In the genomic region with DNA sequence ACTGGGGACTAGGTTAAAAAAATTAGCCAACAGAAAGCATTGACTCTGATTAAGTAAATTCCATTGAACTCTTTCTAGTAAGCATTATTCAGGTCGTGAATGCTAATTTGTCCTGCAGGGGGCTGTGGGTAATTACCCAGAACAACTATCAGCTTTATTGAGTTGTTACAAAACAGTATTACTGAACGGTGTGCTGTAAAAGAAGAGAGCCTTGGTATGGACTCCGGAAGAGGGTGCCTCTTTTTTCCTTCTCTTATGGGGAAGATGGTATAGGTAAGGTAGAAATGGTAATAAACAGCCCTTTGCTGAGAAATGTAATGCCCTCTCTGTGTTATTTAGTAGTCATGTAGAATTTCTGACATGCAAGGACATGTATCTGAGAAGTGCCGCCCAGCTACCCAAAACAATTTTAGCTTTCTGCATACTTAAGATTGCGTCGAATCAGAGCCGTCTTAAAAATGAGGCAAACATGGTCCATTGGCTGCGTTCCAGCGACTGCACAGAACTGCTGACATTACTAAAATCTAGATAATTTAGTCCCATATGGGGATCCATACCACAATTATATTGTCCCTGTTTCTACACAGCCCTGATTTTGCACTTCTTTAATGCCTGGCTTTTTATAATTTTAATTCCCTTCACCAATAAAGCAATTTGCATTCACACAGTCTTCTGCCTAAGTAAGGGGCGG, we compare ENCODE assay signal across 13 mouse cellular contexts.
DNase-seq lines count a peak whose midpoint lies in the region; ATAC-seq lines count a peak whose summit lies in the region.
"Had no signal": no experiment of that assay in that cellular context is flagged by ENCODE, and none has a peak within 500 bp of the region (broad histone marks: within the 10 kb centered on the region; RNA-seq: fewer than 3 reads in every experiment).

No protein-coding gene starts in this region.

- no peak overlapping the region for H3K4me2 ChIP-seq in intestine, embryonic 14.5 days (ENCODE audit: low read length)
- H3K4me2 ChIP-seq in intestine, embryonic 15.5 days (replicated peaks), result no peak overlapping the region
- H3K4me2 ChIP-seq in midbrain, embryonic 16.5 days (ENCODE audit: low read length), result peak overlapping the region; percentile 24; the same call in 1 of the 2 replicates
- H3K4me2 ChIP-seq in midbrain, embryonic 11.5 days, result no peak overlapping the region
- peak overlapping the region; percentile 40 for H3K4me2 ChIP-seq in forebrain, embryonic 13.5 days
- H3K4me2 ChIP-seq: heart, embryonic 15.5 days had no signal

- WGBS in intestine, embryonic 14.5 days, result 61% methylated on average over 10 of the region's 10 CpGs
- WGBS in intestine, embryonic 15.5 days, result 63% methylated on average over 10 of the region's 10 CpGs
- WGBS in midbrain, embryonic 16.5 days, result 47% methylated on average over 10 of the region's 10 CpGs
- WGBS in midbrain, embryonic 11.5 days, result 77% methylated on average over 10 of the region's 10 CpGs
- WGBS in forebrain, embryonic 13.5 days, result 30% methylated on average over 10 of the region's 10 CpGs

- no peaks in the 10 kb centered on the region for H3K4me1 ChIP-seq in intestine, embryonic 14.5 days (replicated peaks; ENCODE audit: control insufficient read depth, insufficient read depth, low read length)
- H3K4me1 ChIP-seq in intestine, embryonic 15.5 days (replicated peaks), result 0 out of 2 replicates have a peak, but pooled peaks cover 2% of the 10 kb centered on the region
- H3K4me1 ChIP-seq in midbrain, embryonic 16.5 days (ENCODE audit: control insufficient read depth, insufficient read depth, low read length), result peaks cover 6% of the 10 kb centered on the region; the same call in 1 of the 2 replicates
- peaks cover 2% of the 10 kb centered on the region for H3K4me1 ChIP-seq in midbrain, embryonic 11.5 days (ENCODE audit: control insufficient read depth, insufficient read depth, low read length)
- 0 out of 2 replicates have a peak, but pooled peaks cover 14% of the 10 kb centered on the region for H3K4me1 ChIP-seq in forebrain, embryonic 13.5 days

- no peaks in the 10 kb centered on the region for H3K9me3 ChIP-seq in intestine, embryonic 14.5 days (ENCODE audit: control insufficient read depth, low read length)
- no peaks in the 10 kb centered on the region for H3K9me3 ChIP-seq in intestine, embryonic 15.5 days
- no peaks in the 10 kb centered on the region for H3K9me3 ChIP-seq in midbrain, embryonic 16.5 days (replicated peaks; ENCODE audit: control insufficient read depth, low read length, poor library complexity, severe bottlenecking)
- no peaks in the 10 kb centered on the region for H3K9me3 ChIP-seq in midbrain, embryonic 11.5 days (ENCODE audit: control insufficient read depth, low read length)
- H3K9me3 ChIP-seq in forebrain, embryonic 13.5 days (replicated peaks), result no peaks in the 10 kb centered on the region
- H3K9me3 ChIP-seq: heart, embryonic 15.5 days had no signal

- no peak overlapping the region for H3K9ac ChIP-seq in intestine, embryonic 14.5 days (ENCODE audit: low read length)
- no peak overlapping the region for H3K9ac ChIP-seq in intestine, embryonic 15.5 days
- H3K9ac ChIP-seq in midbrain, embryonic 16.5 days (ENCODE audit: low read depth, low read length), result no peak overlapping the region
- no peak overlapping the region for H3K9ac ChIP-seq in midbrain, embryonic 11.5 days (ENCODE audit: low read length)
- no peak overlapping the region for H3K9ac ChIP-seq in forebrain, embryonic 13.5 days
- H3K9ac ChIP-seq: heart, embryonic 15.5 days; liver, embryonic 14.5 days had no signal

- H3K4me3 ChIP-seq in intestine, embryonic 14.5 days (ENCODE audit: low read depth, low read length), result no peak overlapping the region
- no peak overlapping the region for H3K4me3 ChIP-seq in intestine, embryonic 15.5 days (replicated peaks)
- H3K4me3 ChIP-seq in midbrain, embryonic 16.5 days (ENCODE audit: low read depth, low read length), result no peak overlapping the region
- H3K4me3 ChIP-seq in midbrain, embryonic 11.5 days (ENCODE audit: low read depth, low read length), result no peak overlapping the region
- no peak overlapping the region for H3K4me3 ChIP-seq in forebrain, embryonic 13.5 days
- H3K4me3 ChIP-seq: heart, embryonic 15.5 days had no signal

- DNase-seq in intestine, embryonic 14.5 days (ENCODE audit: low spot score), result peak; percentile 55
- DNase-seq in midbrain, embryonic 11.5 days (ENCODE audit: low spot score, missing footprints), result no peak
- no peak for DNase-seq in B cell, adult 2 months
- no peak for DNase-seq in gastrocnemius, adult 8-10 months (ENCODE audit: low spot score in 2 of 2)
- DNase-seq: cerebellum, adult 9-10 months; kidney, postnatal 14 days had no signal

- no peaks in the 10 kb centered on the region for H3K36me3 ChIP-seq in intestine, embryonic 14.5 days (ENCODE audit: control insufficient read depth, insufficient read depth, low read length)
- no peaks in the 10 kb centered on the region for H3K36me3 ChIP-seq in intestine, embryonic 15.5 days
- H3K36me3 ChIP-seq in midbrain, embryonic 16.5 days (ENCODE audit: control insufficient read depth, insufficient read depth, low read length), result no peaks in the 10 kb centered on the region
- no peaks in the 10 kb centered on the region for H3K36me3 ChIP-seq in midbrain, embryonic 11.5 days (ENCODE audit: control insufficient read depth, insufficient read depth, low read length)
- no peaks in the 10 kb centered on the region for H3K36me3 ChIP-seq in forebrain, embryonic 13.5 days (ENCODE audit: poor library complexity, severe bottlenecking)
- H3K36me3 ChIP-seq: heart, embryonic 15.5 days had no signal

- ATAC-seq in intestine, embryonic 14.5 days (replicated peaks; ENCODE audit: low FRiP score, low TSS enrichment, low read depth), result no peak
- no peak for ATAC-seq in intestine, embryonic 15.5 days
- peak; percentile 14; the same call in 1 of the 2 replicates for ATAC-seq in midbrain, embryonic 16.5 days
- no peak for ATAC-seq in midbrain, embryonic 11.5 days (ENCODE audit: low FRiP score)
- ATAC-seq in forebrain, embryonic 13.5 days, result peak; percentile 71
- peak; percentile 53 for ATAC-seq in megakaryocyte-erythroid progenitor cell, adult 5-6 weeks (replicated peaks; ENCODE audit: low FRiP score, low TSS enrichment, poor library complexity, severe bottlenecking)

- H3K27ac ChIP-seq in intestine, embryonic 14.5 days (ENCODE audit: low read depth), result no peak overlapping the region
- no peak overlapping the region for H3K27ac ChIP-seq in intestine, embryonic 15.5 days
- no peak overlapping the region for H3K27ac ChIP-seq in midbrain, embryonic 16.5 days (ENCODE audit: low read length)
- no peak overlapping the region for H3K27ac ChIP-seq in midbrain, embryonic 11.5 days (ENCODE audit: low read depth, low read length)
- H3K27ac ChIP-seq in forebrain, embryonic 13.5 days, result no peak overlapping the region
- H3K27ac ChIP-seq: heart, embryonic 15.5 days; liver, embryonic 14.5 days; stomach, postnatal 0 days had no signal

- H3K27me3 ChIP-seq in intestine, embryonic 14.5 days (replicated peaks; ENCODE audit: control insufficient read depth, insufficient read depth, low read length), result no peaks in the 10 kb centered on the region
- H3K27me3 ChIP-seq in intestine, embryonic 15.5 days (replicated peaks), result no peaks in the 10 kb centered on the region
- H3K27me3 ChIP-seq in midbrain, embryonic 16.5 days (ENCODE audit: control insufficient read depth, insufficient read depth, low read depth, low read length), result no peaks in the 10 kb centered on the region
- no peaks in the 10 kb centered on the region for H3K27me3 ChIP-seq in midbrain, embryonic 11.5 days (ENCODE audit: control insufficient read depth, insufficient read depth, low read length)
- H3K27me3 ChIP-seq in forebrain, embryonic 13.5 days, result 0 out of 2 replicates have a peak, but pooled peaks cover 5% of the 10 kb centered on the region
- H3K27me3 ChIP-seq: heart, embryonic 15.5 days had no signal

Comparison
In these comparisons a context has a peak if more than half of its experiments do, and no peak if none do; other contexts are left out.
1. ATAC-seq: peak in midbrain, embryonic 16.5 days (single experiment), forebrain, embryonic 13.5 days (single experiment) and megakaryocyte-erythroid progenitor cell, adult 5-6 weeks (single experiment); none in intestine, embryonic 14.5 days (single experiment), intestine, embryonic 15.5 days (single experiment) and midbrain, embryonic 11.5 days (single experiment).
2. H3K4me2 ChIP-seq: peak in midbrain, embryonic 16.5 days (single experiment) and forebrain, embryonic 13.5 days (single experiment); none in intestine, embryonic 14.5 days (single experiment), intestine, embryonic 15.5 days (single experiment) and midbrain, embryonic 11.5 days (single experiment).